Mouse (Mus musculus) heart, adult 2 months (tissue): ENCODE measurements around the gene Rnf187.

Source experiments
- CTCF ChIP-seq: fragments of 200-600 bp; IDR thresholded peaks from 2 replicates; pipeline ENCODE4 v1.8.1; 2022; ENCODE audit warnings: antibody characterized with exemption, mild to moderate bottlenecking, moderate library complexity
- EP300 ChIP-seq: fragments of 200-500 bp; IDR thresholded peaks from 2 replicates; pipeline ENCODE4 v1.6.1; 2011; ENCODE audit warnings: low read depth, low read length, control low read depth; ENCODE audit not compliant: insufficient read depth
- POLR2A ChIP-seq: fragments of 200-500 bp; IDR thresholded peaks from 2 replicates; pipeline ENCODE4 v1.6.1; 2011; ENCODE audit warnings: mild to moderate bottlenecking, low read depth, low read length, control low read depth; ENCODE audit not compliant: insufficient read depth

DNA sequence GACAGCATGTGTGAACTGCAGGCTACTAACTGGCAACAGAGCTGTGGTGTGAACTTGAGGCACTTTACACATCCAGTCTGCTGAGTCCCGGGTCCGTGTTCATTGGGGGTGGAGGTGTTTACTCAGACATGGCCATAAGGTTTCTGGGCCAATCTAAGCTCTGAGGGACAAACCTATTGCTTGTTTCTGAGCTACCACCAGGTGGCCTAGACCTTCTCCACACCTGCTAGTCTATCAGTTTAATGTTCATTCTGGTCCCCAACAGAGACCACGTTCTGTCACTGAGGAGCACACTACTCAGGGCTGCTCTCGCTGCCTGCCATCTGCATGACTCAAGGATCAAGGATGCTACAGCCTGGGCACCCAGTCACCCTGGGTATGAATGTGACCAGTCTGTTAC is 7.1 kb downstream of the Rnf187 start:
- TF ChIP-seq POLR2A (no peak), EP300 (no peak), CTCF (peak; percentile 26; the same call in 1 of the 2 replicates)
